Mouse (Mus musculus): ENCODE measurements at regions not wholly inside any gene's neighbourhood (a gene's known extent, or its start where the extent isn't known, plus 50 kb on each side); places are given as distances from the start of the nearest gene placed in this dataset.

DNA sequence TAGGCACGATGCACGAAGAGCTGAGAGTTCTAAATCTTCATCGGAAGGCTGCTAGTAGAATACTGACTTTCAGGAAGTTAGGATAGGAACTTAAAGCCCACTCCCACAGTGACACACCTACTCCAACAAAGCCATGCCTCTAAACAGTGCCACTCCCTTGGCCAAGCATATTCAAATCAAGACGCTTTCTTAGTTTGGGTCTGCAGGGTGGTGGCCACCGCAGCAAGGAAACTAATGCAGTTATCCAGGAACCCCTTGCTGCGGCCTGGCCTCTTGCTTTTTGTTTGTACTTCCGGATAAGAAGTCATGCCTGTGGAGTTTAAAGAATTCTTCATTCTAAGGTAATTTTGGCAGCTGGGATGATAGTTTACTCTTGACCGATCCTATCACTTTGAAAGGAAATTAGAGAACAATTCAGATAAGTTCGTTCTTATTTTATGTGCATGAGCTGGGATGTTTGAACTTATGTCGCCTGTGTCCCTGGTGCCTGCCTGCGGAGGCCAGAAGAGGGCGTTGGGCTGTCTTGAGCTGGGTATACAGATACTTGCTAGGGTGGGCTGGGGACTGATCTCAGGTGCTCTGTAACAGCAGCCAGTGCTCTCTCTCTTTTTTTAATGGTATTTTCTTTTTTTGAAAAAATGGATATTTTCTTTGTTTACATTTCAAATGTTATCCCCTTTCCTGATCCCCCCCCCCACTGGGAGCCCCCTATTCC is 298.5 kb downstream of the Gm11011 start:
- DNase-seq (ENCODE audit: low spot score) (no peak), ATAC-seq (ENCODE audit: extremely low read depth, insufficient number of reproducible peaks, low FRiP score, poor library complexity, severe bottlenecking) (no peak)
- Histone ChIP-seq H3K27me3 (ENCODE audit: insufficient read depth, low read length) (no peaks in the 10 kb centered on the region), H3K4me1 (ENCODE audit: insufficient read depth, low read depth, low read length) (no peaks in the 10 kb centered on the region), H3K9me3 (replicated peaks) (peaks cover 63% of the 10 kb centered on the region), H3K4me3 (ENCODE audit: low read depth, low read length) (no peak overlapping the region), H3K36me3 (replicated peaks) (no peaks in the 10 kb centered on the region)
- no peak for TF ChIP-seq POLR2AphosphoS5 (IDR thresholded peaks at IDR 0.05; ENCODE audit: insufficient replicate concordance, low read depth, low read length)
- no peak for TF ChIP-seq CTCF (IDR thresholded peaks at IDR 0.05; ENCODE audit: low read depth, low read length)
- TF ChIP-seq TAL1 (conservative IDR thresholded peaks at IDR 0.05; ENCODE audit: low read depth, low read length), result no peak

DNA sequence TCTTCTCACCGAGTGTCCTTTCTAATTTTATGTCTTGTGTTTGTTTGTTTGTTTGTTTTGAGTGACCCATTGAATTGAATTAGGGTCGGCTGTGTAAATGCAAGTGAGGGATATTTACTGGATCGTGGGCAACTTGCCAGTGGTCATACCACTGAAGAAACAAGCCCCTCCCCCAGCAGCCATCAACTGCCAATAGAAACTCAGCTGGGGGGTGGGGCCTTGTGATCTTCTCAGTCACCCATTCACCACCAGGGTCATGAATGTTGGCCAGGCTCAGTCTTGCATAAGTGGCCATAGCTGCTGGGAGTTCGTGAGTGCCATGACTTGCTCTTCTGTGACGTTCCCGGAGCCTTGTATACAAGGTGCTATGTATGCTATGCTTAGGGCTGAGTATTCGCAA is 300.8 kb downstream of the Gm11011 start:
- Histone ChIP-seq H3K27me3 (ENCODE audit: insufficient read depth, low read length) (no peaks in the 10 kb centered on the region), H3K4me1 (ENCODE audit: insufficient read depth, low read depth, low read length) (no peaks in the 10 kb centered on the region), H3K36me3 (replicated peaks) (no peaks in the 10 kb centered on the region), H3K4me3 (ENCODE audit: low read depth, low read length) (no peak overlapping the region), H3K9me3 (replicated peaks) (peaks cover 62% of the 10 kb centered on the region)
- no peak for TF ChIP-seq CTCF (IDR thresholded peaks at IDR 0.05; ENCODE audit: low read depth, low read length)
- no peak for TF ChIP-seq POLR2AphosphoS5 (IDR thresholded peaks at IDR 0.05; ENCODE audit: insufficient replicate concordance, low read depth, low read length)
- TF ChIP-seq TAL1 (conservative IDR thresholded peaks at IDR 0.05; ENCODE audit: low read depth, low read length), result no peak
- TF ChIP-seq GATA2 (IDR thresholded peaks at IDR 0.05; ENCODE audit: borderline replicate concordance, low read depth, low read length), result no peak
- TF ChIP-seq GATA1 (IDR thresholded peaks at IDR 0.05; ENCODE audit: borderline replicate concordance, low read length), result no peak
- ATAC-seq (ENCODE audit: extremely low read depth, insufficient number of reproducible peaks, low FRiP score, poor library complexity, severe bottlenecking) (no peak), DNase-seq (ENCODE audit: low spot score) (no peak)

DNA sequence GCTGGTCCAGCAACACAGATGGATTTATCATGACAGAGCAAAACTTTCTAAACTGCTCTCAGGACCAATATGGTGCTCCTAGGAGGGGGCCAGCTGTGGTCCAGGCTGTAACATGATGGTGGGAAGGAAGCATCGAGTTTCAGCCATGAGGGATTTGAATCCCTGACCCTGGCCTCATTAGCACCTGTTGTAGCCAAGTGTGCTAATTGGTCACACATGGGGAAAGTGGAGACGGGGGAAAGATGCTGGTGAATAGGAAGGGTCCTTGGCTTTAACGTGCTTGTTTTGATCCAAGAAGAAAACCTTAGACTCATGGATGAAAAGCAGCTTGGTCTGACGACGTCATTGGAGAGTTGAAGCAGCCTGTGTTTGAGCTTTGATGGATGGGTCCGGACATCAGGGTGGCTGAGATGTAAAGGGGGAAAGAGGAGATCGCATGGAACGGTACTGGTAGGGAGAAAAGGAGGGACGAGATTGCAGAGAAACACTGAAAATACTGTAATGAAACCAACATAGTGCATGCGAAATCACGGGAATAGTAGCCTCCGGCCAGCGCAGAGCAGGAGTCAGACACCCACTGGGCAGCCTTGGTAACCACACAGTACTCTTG is 304.9 kb downstream of the Gm11011 start:
- no peak for TF ChIP-seq POLR2AphosphoS5 (IDR thresholded peaks at IDR 0.05; ENCODE audit: insufficient replicate concordance, low read depth, low read length)
- no peak for TF ChIP-seq GATA1 (IDR thresholded peaks at IDR 0.05; ENCODE audit: borderline replicate concordance, low read length)
- TF ChIP-seq TAL1 (conservative IDR thresholded peaks at IDR 0.05; ENCODE audit: low read depth, low read length), result no peak
- TF ChIP-seq CTCF (IDR thresholded peaks at IDR 0.05; ENCODE audit: low read depth, low read length), result no peak
- no peak for TF ChIP-seq GATA2 (IDR thresholded peaks at IDR 0.05; ENCODE audit: borderline replicate concordance, low read depth, low read length)
- Histone ChIP-seq H3K9me3 (replicated peaks) (peaks cover 45% of the 10 kb centered on the region), H3K4me1 (ENCODE audit: insufficient read depth, low read depth, low read length) (no peaks in the 10 kb centered on the region), H3K27me3 (ENCODE audit: insufficient read depth, low read length) (no peaks in the 10 kb centered on the region), H3K4me3 (ENCODE audit: low read depth, low read length) (no peak overlapping the region), H3K36me3 (replicated peaks) (no peaks in the 10 kb centered on the region)
- ATAC-seq (ENCODE audit: extremely low read depth, insufficient number of reproducible peaks, low FRiP score, poor library complexity, severe bottlenecking) (no peak), DNase-seq (ENCODE audit: low spot score) (no peak)

DNA sequence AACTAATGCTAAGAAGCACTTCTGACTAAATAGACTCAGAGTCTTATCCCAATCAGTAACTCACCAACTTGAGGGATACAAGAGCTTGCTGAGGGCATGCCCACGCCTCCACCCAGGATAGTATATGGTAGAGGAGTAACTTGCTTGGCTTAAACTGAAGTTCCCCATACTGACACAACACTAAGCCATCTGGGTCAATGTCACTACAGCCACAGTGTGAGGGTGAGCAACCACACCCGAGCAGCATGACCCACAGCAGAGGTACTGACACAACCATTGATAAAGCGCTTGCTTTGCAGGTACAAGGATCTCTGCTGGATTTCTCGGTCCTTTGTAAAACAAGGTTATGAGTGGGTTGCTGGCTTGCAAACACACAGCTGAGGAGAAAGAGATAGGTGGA is 312.2 kb downstream of the Gm11011 start:
- H3K4me1 ChIP-seq (ENCODE audit: insufficient read depth, low read depth, low read length), result no peaks in the 10 kb centered on the region
- no peaks in the 10 kb centered on the region for H3K36me3 ChIP-seq (replicated peaks)
- no peak overlapping the region for H3K4me3 ChIP-seq (ENCODE audit: low read depth, low read length)
- ATAC-seq (ENCODE audit: extremely low read depth, insufficient number of reproducible peaks, low FRiP score, poor library complexity, severe bottlenecking) (no peak), DNase-seq (ENCODE audit: low spot score) (no peak)
- peaks cover 62% of the 10 kb centered on the region for H3K9me3 ChIP-seq (replicated peaks)
- TF ChIP-seq GATA2 (IDR thresholded peaks at IDR 0.05; ENCODE audit: borderline replicate concordance, low read depth, low read length) (no peak), TAL1 (conservative IDR thresholded peaks at IDR 0.05; ENCODE audit: low read depth, low read length) (no peak), POLR2AphosphoS5 (IDR thresholded peaks at IDR 0.05; ENCODE audit: insufficient replicate concordance, low read depth, low read length) (no peak), CTCF (IDR thresholded peaks at IDR 0.05; ENCODE audit: low read depth, low read length) (no peak), GATA1 (IDR thresholded peaks at IDR 0.05; ENCODE audit: borderline replicate concordance, low read length) (no peak)
- no peaks in the 10 kb centered on the region for H3K27me3 ChIP-seq (ENCODE audit: insufficient read depth, low read length)

DNA sequence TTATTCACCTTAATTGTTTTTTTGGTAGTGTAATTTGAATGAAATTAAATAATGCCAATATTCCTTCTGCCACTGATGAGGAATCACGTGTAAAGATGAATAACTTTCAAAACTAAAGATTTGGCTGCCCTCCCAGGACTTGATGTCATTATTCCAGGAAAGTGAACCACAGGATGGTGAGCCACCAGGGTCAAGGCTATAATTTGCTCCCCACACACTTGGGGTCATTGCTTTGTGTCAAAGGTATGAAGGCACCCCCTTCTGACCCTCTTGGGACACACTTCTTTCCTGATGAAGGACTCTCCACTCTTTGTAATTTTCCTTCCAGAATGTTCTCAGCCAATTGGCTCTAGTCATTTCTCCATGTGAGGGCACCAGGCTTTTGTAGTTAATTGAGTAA is 313.4 kb downstream of the Gm11011 start:
- no peak for TF ChIP-seq POLR2AphosphoS5 (IDR thresholded peaks at IDR 0.05; ENCODE audit: insufficient replicate concordance, low read depth, low read length)
- TF ChIP-seq TAL1 (conservative IDR thresholded peaks at IDR 0.05; ENCODE audit: low read depth, low read length), result no peak
- no peak for TF ChIP-seq GATA2 (IDR thresholded peaks at IDR 0.05; ENCODE audit: borderline replicate concordance, low read depth, low read length)
- TF ChIP-seq CTCF (IDR thresholded peaks at IDR 0.05; ENCODE audit: low read depth, low read length), result no peak
- TF ChIP-seq GATA1 (IDR thresholded peaks at IDR 0.05; ENCODE audit: borderline replicate concordance, low read length), result no peak
- no peak for ATAC-seq (ENCODE audit: extremely low read depth, insufficient number of reproducible peaks, low FRiP score, poor library complexity, severe bottlenecking)

DNA sequence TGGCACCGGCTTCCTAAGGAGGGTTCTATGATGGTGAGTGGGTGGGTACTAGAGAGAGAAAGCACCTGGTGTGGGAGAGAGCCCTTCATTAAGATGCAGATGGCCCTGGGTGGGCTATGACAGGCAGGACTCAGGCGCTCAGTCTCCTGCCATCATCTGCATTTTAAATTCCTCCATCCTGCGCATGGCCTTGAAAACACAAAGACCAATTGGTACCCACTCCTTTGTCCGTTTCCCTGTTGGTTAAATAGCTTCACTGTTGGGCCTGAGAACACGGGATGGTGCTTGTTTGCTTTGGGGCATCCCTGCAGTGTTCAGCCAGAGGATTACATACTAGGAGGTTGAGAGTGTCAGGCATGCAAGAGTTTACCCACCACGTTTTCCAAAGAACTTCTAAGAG is 314.9 kb downstream of the Gm11011 start:
- DNase-seq (ENCODE audit: low spot score) (no peak), ATAC-seq (ENCODE audit: extremely low read depth, insufficient number of reproducible peaks, low FRiP score, poor library complexity, severe bottlenecking) (no peak)
- Histone ChIP-seq H3K9me3 (replicated peaks) (peaks cover 78% of the 10 kb centered on the region), H3K4me1 (ENCODE audit: insufficient read depth, low read depth, low read length) (no peaks in the 10 kb centered on the region), H3K36me3 (replicated peaks) (no peaks in the 10 kb centered on the region), H3K4me3 (ENCODE audit: low read depth, low read length) (no peak overlapping the region), H3K27me3 (ENCODE audit: insufficient read depth, low read length) (no peaks in the 10 kb centered on the region)
- TF ChIP-seq TAL1 (conservative IDR thresholded peaks at IDR 0.05; ENCODE audit: low read depth, low read length), result no peak
- no peak for TF ChIP-seq CTCF (IDR thresholded peaks at IDR 0.05; ENCODE audit: low read depth, low read length)
- TF ChIP-seq POLR2AphosphoS5 (IDR thresholded peaks at IDR 0.05; ENCODE audit: insufficient replicate concordance, low read depth, low read length), result no peak
- no peak for TF ChIP-seq GATA2 (IDR thresholded peaks at IDR 0.05; ENCODE audit: borderline replicate concordance, low read depth, low read length)
- TF ChIP-seq GATA1 (IDR thresholded peaks at IDR 0.05; ENCODE audit: borderline replicate concordance, low read length), result no peak

More for the DNA sequence above, 313.4 kb downstream of the Gm11011 start:
- H3K36me3 ChIP-seq (replicated peaks), result no peaks in the 10 kb centered on the region
- peaks cover 69% of the 10 kb centered on the region for H3K9me3 ChIP-seq (replicated peaks)
- DNase-seq (ENCODE audit: low spot score), result no peak
- no peaks in the 10 kb centered on the region for H3K4me1 ChIP-seq (ENCODE audit: insufficient read depth, low read depth, low read length)
- no peaks in the 10 kb centered on the region for H3K27me3 ChIP-seq (ENCODE audit: insufficient read depth, low read length)
- no peak overlapping the region for H3K4me3 ChIP-seq (ENCODE audit: low read depth, low read length)
